Mouse (Mus musculus) midbrain, embryonic 15.5 days (tissue): Measurements from ENCODE around the gene Rnf227. TPM values are rescaled to one million over a fixed set of nuclear protein-coding genes. Genes with fewer than 3 reads are reported as not detected.

Source experiments
- ATAC-seq: fragments of 200-750 bp; cut with Nextera tagmentation; replicated peaks from 2 replicates; pipeline ENCODE4 v1.8.0; 2017; ENCODE audit warnings: moderate TSS enrichment
- H3K27ac ChIP-seq: fragments of 300-500 bp; sonication (generic); 2 replicates; pipeline ENCODE4 v1.5.1; 2015; ENCODE audit warnings: mild to moderate bottlenecking, inconsistent platforms
- H3K27me3 ChIP-seq: fragments of 300-500 bp; sonication (generic); replicated peaks from 2 replicates; pipeline ENCODE4 v1.6.1; 2015; ENCODE audit warnings: inconsistent platforms
- H3K36me3 ChIP-seq: fragments of 300-500 bp; sonication (generic); replicated peaks from 2 replicates; pipeline ENCODE4 v1.6.1; 2015; ENCODE audit warnings: inconsistent platforms
- H3K4me1 ChIP-seq: fragments of 300-500 bp; sonication (generic); 2 replicates; pipeline ENCODE4 v1.6.1; 2015; ENCODE audit warnings: inconsistent platforms
- H3K4me2 ChIP-seq: fragments of 300-500 bp; sonication (generic); 2 replicates; pipeline ENCODE4 v1.6.1; 2015; ENCODE audit warnings: inconsistent platforms, mild to moderate bottlenecking, moderate library complexity
- H3K4me3 ChIP-seq: fragments of 300-500 bp; sonication (generic); 2 replicates; pipeline ENCODE4 v1.5.1; 2015; ENCODE audit warnings: mild to moderate bottlenecking, inconsistent platforms
- H3K9ac ChIP-seq: fragments of 300-500 bp; sonication (generic); 2 replicates; pipeline ENCODE4 v1.6.1; 2015; ENCODE audit warnings: mild to moderate bottlenecking, inconsistent platforms
- H3K9me3 ChIP-seq: fragments of 300-500 bp; sonication (generic); 2 replicates; pipeline ENCODE4 v1.6.1; 2016; ENCODE audit warnings: inconsistent platforms
- WGBS: fragments of 180-500 bp; shearing (Covaris S2); methylation state at CpG from one replicate; pipeline ENCODE4 v1.1.7; 2015; ENCODE audit warnings: mixed read lengths; 5-methylcytosine and 5-hydroxymethylcytosine counted together
- polyA plus RNA-seq: library from polyadenylated mRNA; unstranded; fragments of >200 nt; fragmentation: Nextera tagmentation; extraction: Ambion mirVana; gene quantifications from 2 replicates; pipeline ENCODE4 v1.2.1, GENCODE M21; 2015

Rnf227 gene
- polyA plus RNA-seq, 1 experiment from 2014 or later, result 308 TPM

GRCm38 (mm10) chr11:69366855-69367615, 26.8 kb downstream of the Rnf227 start:
- H3K9ac ChIP-seq, result peak overlapping the region; percentile 100
- under 1% methylated on average over 22 of the region's 22 CpGs for WGBS
- no peak for ATAC-seq
- H3K4me3 ChIP-seq, result peak overlapping the region; percentile 91
- H3K27me3 ChIP-seq, result no peaks in the 10 kb centered on the region
- peak overlapping the region; percentile 93 for H3K4me2 ChIP-seq
- peaks cover 56% of the 10 kb centered on the region for H3K4me1 ChIP-seq
- peak overlapping the region; percentile 100 for H3K27ac ChIP-seq
- peaks cover 16% of the 10 kb centered on the region for H3K36me3 ChIP-seq
- no peaks in the 10 kb centered on the region for H3K9me3 ChIP-seq

DNA sequence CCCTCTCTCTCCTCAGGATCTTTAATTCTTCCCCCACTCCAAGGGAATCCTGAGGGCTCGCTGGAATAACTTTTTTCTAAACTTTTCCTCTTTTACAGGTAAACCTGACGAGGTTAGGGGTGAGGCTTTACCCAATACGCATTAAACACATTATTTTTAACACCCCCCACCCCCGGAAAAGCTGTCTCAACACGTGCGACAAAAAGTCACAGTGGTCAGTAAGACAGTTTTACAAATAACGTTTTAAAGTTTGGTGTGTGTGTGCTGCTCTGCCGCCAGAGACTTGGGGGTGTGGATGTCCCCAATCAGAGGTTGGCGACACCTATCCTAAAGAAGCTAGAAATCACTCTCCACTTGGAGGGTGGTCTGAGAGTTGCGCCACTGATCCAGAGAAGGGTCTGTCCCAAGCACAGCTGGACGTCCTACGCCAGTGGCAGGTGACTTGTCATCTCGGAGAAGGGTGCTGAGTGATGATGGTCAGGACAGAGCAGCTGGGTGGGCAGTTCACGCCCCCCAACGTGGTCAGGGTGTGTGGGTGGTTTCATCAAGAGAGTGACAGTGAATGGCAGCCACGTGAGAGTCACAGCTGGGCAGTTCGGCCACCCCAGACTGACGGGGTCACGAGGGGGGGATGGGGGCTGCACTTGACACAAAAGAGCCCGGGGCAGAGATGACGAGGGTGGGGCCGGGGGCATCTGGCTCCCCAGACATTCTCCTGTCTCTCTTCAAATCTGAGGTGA, 27.5 kb downstream of the Rnf227 start:
- H3K36me3 ChIP-seq, result peaks cover 10% of the 10 kb centered on the region
- H3K27ac ChIP-seq, result peak overlapping the region; percentile 100
- under 1% methylated on average over 22 of the region's 22 CpGs for WGBS
- no peaks in the 10 kb centered on the region for H3K27me3 ChIP-seq
- no peaks in the 10 kb centered on the region for H3K9me3 ChIP-seq
- H3K4me1 ChIP-seq, result peaks cover 64% of the 10 kb centered on the region
- peak overlapping the region; percentile 100 for H3K9ac ChIP-seq
- ATAC-seq, result no peak
- peak overlapping the region; percentile 93 for H3K4me2 ChIP-seq
- peak overlapping the region; percentile 91 for H3K4me3 ChIP-seq

- Histone ChIP-seq H3K9ac (peak overlapping the region; percentile 100), H3K4me2 (peak overlapping the region; percentile 93), H3K27ac (peak overlapping the region; percentile 100), H3K9me3 (no peaks in the 10 kb centered on the region), H3K4me3 (peak overlapping the region; percentile 91), H3K36me3 (peaks cover 2% of the 10 kb centered on the region), H3K27me3 (no peaks in the 10 kb centered on the region), H3K4me1 (peaks cover 64% of the 10 kb centered on the region)
- under 1% methylated on average over 65 of the region's 106 CpGs for WGBS
- ATAC-seq, result peak; percentile 10; the same call in 1 of the 2 replicates
Observed at GRCm38 (mm10) chr11:69368356-69369214, 28.3 kb downstream of the Rnf227 start.

DNA sequence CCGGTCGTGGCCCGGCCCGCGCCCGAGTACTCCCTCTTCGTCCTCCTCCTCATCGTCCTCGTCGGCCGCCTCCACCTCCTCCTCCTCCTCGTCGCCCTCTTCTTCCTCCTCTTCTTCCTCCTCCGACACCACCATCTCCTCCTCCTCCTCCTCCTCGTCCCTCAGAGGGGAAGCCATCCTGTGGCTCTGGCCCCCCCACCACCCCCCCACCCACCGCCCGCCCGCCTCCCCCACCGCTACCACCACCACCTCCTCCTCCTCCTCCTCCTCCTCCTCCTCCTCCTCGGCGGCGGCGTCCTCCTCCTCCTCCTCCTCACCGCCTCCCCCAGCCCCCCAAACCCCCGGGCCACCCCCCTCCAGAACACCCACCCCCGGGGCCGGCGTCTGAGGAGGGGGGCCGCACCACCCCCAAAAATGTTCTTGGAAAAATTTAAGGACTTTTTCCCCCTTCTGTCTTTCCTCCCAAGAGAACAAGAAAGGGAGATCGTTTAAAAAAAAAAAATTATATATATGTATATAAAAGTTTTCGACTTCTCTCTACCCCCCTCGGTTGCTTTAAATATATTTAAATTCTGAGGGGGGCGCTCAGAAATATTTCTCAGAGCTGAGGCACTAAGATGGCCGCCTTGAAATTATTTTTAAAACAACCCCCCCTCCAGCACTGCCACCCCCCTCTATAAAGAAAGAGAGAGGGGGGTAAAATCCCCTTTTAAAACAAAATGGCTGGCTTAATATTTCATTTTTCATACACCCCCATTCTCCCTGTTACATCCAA, 29.1 kb downstream of the Rnf227 start, which contains the start of gene Chd3:
TSS of gene Chd3 (minus strand) at position 192 of the 775 bp plus-strand sequence.
- Histone ChIP-seq H3K27ac (peak within 1 kb of the TSS; percentile 100), H3K9me3 (no peaks in the 10 kb centered on the region), H3K4me2 (peak within 1 kb of the TSS; percentile 93), H3K4me1 (peaks cover 60% of the 10 kb centered on the region), H3K9ac (peak within 1 kb of the TSS; percentile 100), H3K27me3 (no peaks in the 10 kb centered on the region), H3K4me3 (peak within 1 kb of the TSS; percentile 91), H3K36me3 (no peaks in the 10 kb centered on the region)
- under 1% methylated on average over 21 of the region's 34 CpGs for WGBS
- ATAC-seq, result no peak

GRCm38 (mm10) chr11:69369990-69370816, 29.9 kb downstream of the Rnf227 start:
- Histone ChIP-seq H3K27ac (peak overlapping the region; percentile 100), H3K4me3 (peak overlapping the region; percentile 91), H3K9me3 (no peaks in the 10 kb centered on the region), H3K4me1 (peaks cover 52% of the 10 kb centered on the region), H3K4me2 (peak overlapping the region; percentile 93), H3K27me3 (no peaks in the 10 kb centered on the region), H3K9ac (peak overlapping the region; percentile 100), H3K36me3 (no peaks in the 10 kb centered on the region)
- 21% methylated on average over 2 of the region's 2 CpGs for WGBS
- ATAC-seq, result no peak

DNA sequence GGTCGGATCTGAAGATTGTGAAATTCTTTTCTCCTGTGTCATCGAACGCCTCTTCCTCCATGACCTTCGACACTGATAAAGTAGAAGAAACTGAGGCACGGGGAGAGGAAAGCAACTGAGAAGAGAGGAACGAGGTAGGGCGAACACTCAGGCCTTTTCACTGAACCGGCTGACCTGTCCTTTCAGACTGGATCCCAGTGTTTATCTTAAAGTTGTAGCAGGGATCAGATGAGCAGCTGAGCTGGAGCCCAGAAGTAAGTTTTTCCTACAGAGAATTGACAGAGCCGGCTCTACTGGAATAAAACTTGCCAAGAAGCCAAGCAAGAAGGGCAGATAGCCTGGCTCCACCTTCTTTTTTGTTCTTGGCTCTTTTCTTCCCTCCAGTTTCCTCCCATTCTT, 30.6 kb downstream of the Rnf227 start:
- peak overlapping the region; percentile 74 for H3K27ac ChIP-seq
- H3K36me3 ChIP-seq, result no peaks in the 10 kb centered on the region
- 14% methylated on average over 9 of the region's 9 CpGs for WGBS
- peaks cover 46% of the 10 kb centered on the region for H3K4me1 ChIP-seq
- H3K9me3 ChIP-seq, result no peaks in the 10 kb centered on the region
- peak overlapping the region; percentile 14; the same call in 1 of the 2 replicates for H3K4me3 ChIP-seq
- no peak for ATAC-seq
- no peaks in the 10 kb centered on the region for H3K27me3 ChIP-seq
- H3K4me2 ChIP-seq, result peak overlapping the region; percentile 36
- no peak overlapping the region for H3K9ac ChIP-seq

- Histone ChIP-seq H3K27ac (peak overlapping the region; percentile 74), H3K4me3 (peak overlapping the region; percentile 8; the same call in 1 of the 2 replicates), H3K9ac (peak overlapping the region; percentile 10; the same call in 1 of the 2 replicates), H3K4me1 (peaks cover 41% of the 10 kb centered on the region), H3K27me3 (no peaks in the 10 kb centered on the region), H3K9me3 (no peaks in the 10 kb centered on the region), H3K36me3 (no peaks in the 10 kb centered on the region), H3K4me2 (peak overlapping the region; percentile 36)
- WGBS, result 22% methylated on average over 12 of the region's 12 CpGs
- no peak; the same call in 1 of the 2 replicates for ATAC-seq
Observed at GRCm38 (mm10) chr11:69371601-69372000, 31.3 kb downstream of the Rnf227 start.

- 0 out of 2 replicates have a peak overlapping the region, but pooled peaks have one; percentile 8 for H3K4me3 ChIP-seq
Observed at GRCm38 (mm10) chr11:69372056-69372779, 32.0 kb downstream of the Rnf227 start.

GRCm38 (mm10) chr11:69372780-69373170, 32.5 kb downstream of the Rnf227 start:
- Histone ChIP-seq H3K27ac (peak overlapping the region; percentile 74), H3K4me3 (no peak overlapping the region), H3K9ac (no peak overlapping the region), H3K36me3 (no peaks in the 10 kb centered on the region), H3K4me1 (peaks cover 32% of the 10 kb centered on the region), H3K4me2 (no peak overlapping the region), H3K27me3 (no peaks in the 10 kb centered on the region), H3K9me3 (no peaks in the 10 kb centered on the region)
- ATAC-seq, result no peak
- 67% methylated on average over 3 of the region's 3 CpGs for WGBS

More at GRCm38 (mm10) chr11:69372056-69372779, 32.0 kb downstream of the Rnf227 start:
- WGBS, result 39% methylated on average over 12 of the region's 12 CpGs
- Histone ChIP-seq H3K9me3 (no peaks in the 10 kb centered on the region), H3K4me1 (peaks cover 37% of the 10 kb centered on the region), H3K9ac (peak overlapping the region; percentile 18; the same call in 1 of the 2 replicates), H3K27ac (peak overlapping the region; percentile 74), H3K36me3 (no peaks in the 10 kb centered on the region), H3K4me2 (peak overlapping the region; percentile 36), H3K27me3 (no peaks in the 10 kb centered on the region)
- ATAC-seq, result no peak
